Mouse (Mus musculus): ENCODE results near the gene Slc6a2. TPM values are rescaled to one million over a fixed set of nuclear protein-coding genes. Genes with fewer than 3 reads are reported as not detected.

Gene Slc6a2
- total and polyA plus RNA-seq, 3 experiments, result 0.03 TPM; not detected in 2

DNA sequence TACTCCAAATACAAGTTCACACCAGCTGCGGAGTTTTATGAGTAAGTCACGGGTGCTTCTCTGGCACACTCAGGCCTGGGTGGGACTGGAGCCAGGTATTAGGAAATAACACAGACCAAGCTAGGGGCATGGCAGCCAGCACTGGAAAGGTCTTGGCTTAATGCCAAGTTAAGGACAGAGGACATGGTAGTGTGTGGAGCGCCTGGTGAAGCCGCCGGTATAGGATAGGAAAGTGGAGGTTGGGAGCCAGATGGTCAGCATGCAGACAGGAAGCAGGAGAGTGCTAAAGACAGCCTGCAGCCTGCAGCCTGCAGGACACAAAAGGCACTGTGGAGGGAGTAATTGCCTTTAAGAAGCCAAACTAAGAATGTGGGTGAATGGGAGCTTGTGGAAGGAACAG lies 13.1 kb downstream of the Slc6a2 start:
- H3K9me3 ChIP-seq (replicated peaks; ENCODE audit: insufficient read depth, low read length), result no peaks in the 10 kb centered on the region
- no peaks in the 10 kb centered on the region for H3K4me1 ChIP-seq (ENCODE audit: control insufficient read depth in 1 of 2, insufficient read depth in 2 of 2, low read length in 2 of 2)

DNA sequence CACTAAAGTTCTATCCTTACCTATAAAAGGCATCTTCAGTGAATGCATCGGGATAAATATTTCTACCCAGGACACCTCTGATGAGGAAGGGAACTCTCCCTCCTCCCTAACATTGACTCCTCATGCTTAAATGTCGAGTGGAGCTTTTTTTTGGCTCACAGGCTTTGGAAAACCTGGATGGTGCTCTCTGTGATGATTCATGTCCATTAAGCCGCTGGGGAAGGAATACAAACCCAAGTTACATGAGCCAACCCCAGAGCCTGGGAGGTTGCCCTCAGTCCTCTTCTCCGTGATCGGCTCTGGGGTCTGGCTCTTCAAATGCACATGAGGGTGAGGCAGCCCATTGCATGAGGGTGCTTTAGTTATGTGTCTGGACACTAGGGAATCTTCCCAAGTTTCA lies 16.8 kb downstream of the Slc6a2 start:
- no peaks in the 10 kb centered on the region for H3K27me3 ChIP-seq (ENCODE audit: control insufficient read depth in 1 of 2, insufficient read depth in 2 of 2, low read length in 2 of 2)
- no peak for TF ChIP-seq MAX (IDR thresholded peaks at IDR 0.05; ENCODE audit: low read length)
- TF ChIP-seq CTCF (IDR thresholded peaks at IDR 0.05 in 2 of 3, conservative IDR thresholded peaks at IDR 0.05 in 1 of 3; ENCODE audit: control insufficient read depth in 1 of 3, insufficient read depth in 1 of 3, low read depth in 2 of 3, low read length in 3 of 3, poor library complexity in 1 of 3, severe bottlenecking in 1 of 3), result no peak
- no peak for TF ChIP-seq ZMIZ1 (IDR thresholded peaks at IDR 0.05; ENCODE audit: low read depth, low read length)
- TF ChIP-seq GATA1 (IDR thresholded peaks at IDR 0.05; ENCODE audit: low read depth, low read length), result no peak
- no peak for TF ChIP-seq MAFK (IDR thresholded peaks at IDR 0.05; ENCODE audit: borderline replicate concordance, low read depth, low read length)
- no peak for TF ChIP-seq TBP (IDR thresholded peaks at IDR 0.05; ENCODE audit: low read depth, low read length)
- no peak for DNase-seq (ENCODE audit: low read depth, low spot score)
- H3K4me3 ChIP-seq (ENCODE audit: control insufficient read depth in 1 of 2, insufficient read depth in 1 of 2, low read depth in 2 of 2, low read length in 2 of 2), result no peak overlapping the region
- no peak overlapping the region for H3K9ac ChIP-seq (ENCODE audit: control insufficient read depth, low read depth, low read length, poor library complexity, severe bottlenecking)
- no peaks in the 10 kb centered on the region for H3K36me3 ChIP-seq (ENCODE audit: control insufficient read depth in 1 of 2, insufficient read depth in 2 of 2, low read length in 2 of 2)
- no peaks in the 10 kb centered on the region for H3K9me3 ChIP-seq (replicated peaks; ENCODE audit: insufficient read depth, low read length)
- H3K79me2 ChIP-seq (ENCODE audit: control insufficient read depth, insufficient read depth, low read length, poor library complexity), result no peaks in the 10 kb centered on the region
- H3K4me1 ChIP-seq (ENCODE audit: control insufficient read depth in 1 of 2, insufficient read depth in 2 of 2, low read length in 2 of 2), result no peaks in the 10 kb centered on the region
- no peak overlapping the region for H3K27ac ChIP-seq (ENCODE audit: control insufficient read depth, low read depth, low read length)

More for the DNA sequence above, 13.1 kb downstream of the Slc6a2 start:
- no peaks in the 10 kb centered on the region for H3K79me2 ChIP-seq (ENCODE audit: control insufficient read depth, insufficient read depth, low read length, poor library complexity)
- H3K27ac ChIP-seq (ENCODE audit: control insufficient read depth, low read depth, low read length), result no peak overlapping the region
- H3K4me3 ChIP-seq (ENCODE audit: control insufficient read depth in 1 of 2, insufficient read depth in 1 of 2, low read depth in 2 of 2, low read length in 2 of 2), result no peak overlapping the region
- TF ChIP-seq CHD1 (IDR thresholded peaks at IDR 0.05; ENCODE audit: low read depth, low read length) (no peak), CHD2 (IDR thresholded peaks at IDR 0.05; ENCODE audit: low read length) (no peak), ZNF384 (IDR thresholded peaks at IDR 0.05; ENCODE audit: low read depth, low read length) (no peak), KAT2A (conservative IDR thresholded peaks at IDR 0.05; ENCODE audit: low read depth, low read length) (no peak), RAD21 (IDR thresholded peaks at IDR 0.05; ENCODE audit: low read depth, low read length) (no peak), JUND (IDR thresholded peaks at IDR 0.05; ENCODE audit: low read depth, low read length) (no peak)
- no peaks in the 10 kb centered on the region for H3K36me3 ChIP-seq (ENCODE audit: control insufficient read depth in 1 of 2, insufficient read depth in 2 of 2, low read length in 2 of 2)
- no peak for DNase-seq (ENCODE audit: low read depth, low spot score)
- no peaks in the 10 kb centered on the region for H3K27me3 ChIP-seq (ENCODE audit: control insufficient read depth in 1 of 2, insufficient read depth in 2 of 2, low read length in 2 of 2)
- no peak overlapping the region for H3K9ac ChIP-seq (ENCODE audit: control insufficient read depth, low read depth, low read length, poor library complexity, severe bottlenecking)

DNA sequence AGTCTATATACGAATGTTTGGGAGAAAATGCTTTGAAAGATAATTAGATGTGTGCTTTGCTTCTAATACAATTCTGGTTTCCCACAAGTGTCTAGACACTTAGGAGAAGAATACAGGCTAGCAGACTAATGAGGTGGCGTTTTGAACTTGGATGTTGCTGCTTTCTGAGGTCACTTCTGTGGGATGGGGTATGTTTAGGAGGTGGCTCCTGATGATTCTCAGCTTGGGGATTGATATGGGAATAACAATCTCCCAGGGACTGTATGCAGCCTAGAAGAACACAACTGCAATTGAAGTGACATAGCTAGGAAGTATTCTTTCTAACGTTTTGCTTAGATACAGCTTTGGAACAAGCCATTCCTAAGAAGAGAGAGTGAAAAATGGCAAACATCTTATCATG lies 22.6 kb downstream of the Slc6a2 start:
- Histone ChIP-seq H3K79me2 (ENCODE audit: control insufficient read depth, insufficient read depth, low read length, poor library complexity) (no peaks in the 10 kb centered on the region), H3K4me3 (ENCODE audit: control insufficient read depth in 1 of 2, insufficient read depth in 1 of 2, low read depth in 2 of 2, low read length in 2 of 2) (no peak overlapping the region), H3K9ac (ENCODE audit: control insufficient read depth, low read depth, low read length, poor library complexity, severe bottlenecking) (no peak overlapping the region), H3K9me3 (replicated peaks; ENCODE audit: insufficient read depth, low read length) (no peaks in the 10 kb centered on the region), H3K27ac (ENCODE audit: control insufficient read depth, low read depth, low read length) (no peak overlapping the region), H3K27me3 (ENCODE audit: control insufficient read depth in 1 of 2, insufficient read depth in 2 of 2, low read length in 2 of 2) (no peaks in the 10 kb centered on the region), H3K4me1 (ENCODE audit: control insufficient read depth in 1 of 2, insufficient read depth in 2 of 2, low read length in 2 of 2) (no peaks in the 10 kb centered on the region), H3K36me3 (ENCODE audit: control insufficient read depth in 1 of 2, insufficient read depth in 2 of 2, low read length in 2 of 2) (no peaks in the 10 kb centered on the region)
- no peak for TF ChIP-seq TAL1 (IDR thresholded peaks at IDR 0.05; ENCODE audit: low read length)
- no peak for TF ChIP-seq NRF1 (IDR thresholded peaks at IDR 0.05; ENCODE audit: insufficient read depth, low read depth, low read length, poor library complexity, severe bottlenecking)
- TF ChIP-seq MXI1 (IDR thresholded peaks at IDR 0.05; ENCODE audit: low read depth, low read length), result no peak
- no peak for TF ChIP-seq CHD2 (IDR thresholded peaks at IDR 0.05; ENCODE audit: low read length)
- TF ChIP-seq MAFK (IDR thresholded peaks at IDR 0.05; ENCODE audit: borderline replicate concordance, low read depth, low read length), result no peak
- no peak for TF ChIP-seq USF2 (IDR thresholded peaks at IDR 0.05; ENCODE audit: borderline replicate concordance in 1 of 2, insufficient read depth in 1 of 2, low read depth in 1 of 2, low read length in 2 of 2)
- no peak for TF ChIP-seq MYB (IDR thresholded peaks at IDR 0.05; ENCODE audit: low read depth, low read length)
- no peak for TF ChIP-seq ZNF384 (IDR thresholded peaks at IDR 0.05; ENCODE audit: low read depth, low read length)
- no peak for TF ChIP-seq ELF1 (IDR thresholded peaks at IDR 0.05; ENCODE audit: low read depth, low read length)
- TF ChIP-seq MAX (IDR thresholded peaks at IDR 0.05; ENCODE audit: low read length), result no peak
- no peak for DNase-seq (ENCODE audit: low read depth, low spot score)

Measured in MEL (cell line).